Mouse (Mus musculus): ENCODE measurements around the gene Pnmt. TPM values are rescaled to one million over a fixed set of nuclear protein-coding genes. Genes with fewer than 3 reads are reported as not detected.

Gene Pnmt
- polyA plus RNA-seq (2017; shearing (Covaris generic)) = not detected

DNA sequence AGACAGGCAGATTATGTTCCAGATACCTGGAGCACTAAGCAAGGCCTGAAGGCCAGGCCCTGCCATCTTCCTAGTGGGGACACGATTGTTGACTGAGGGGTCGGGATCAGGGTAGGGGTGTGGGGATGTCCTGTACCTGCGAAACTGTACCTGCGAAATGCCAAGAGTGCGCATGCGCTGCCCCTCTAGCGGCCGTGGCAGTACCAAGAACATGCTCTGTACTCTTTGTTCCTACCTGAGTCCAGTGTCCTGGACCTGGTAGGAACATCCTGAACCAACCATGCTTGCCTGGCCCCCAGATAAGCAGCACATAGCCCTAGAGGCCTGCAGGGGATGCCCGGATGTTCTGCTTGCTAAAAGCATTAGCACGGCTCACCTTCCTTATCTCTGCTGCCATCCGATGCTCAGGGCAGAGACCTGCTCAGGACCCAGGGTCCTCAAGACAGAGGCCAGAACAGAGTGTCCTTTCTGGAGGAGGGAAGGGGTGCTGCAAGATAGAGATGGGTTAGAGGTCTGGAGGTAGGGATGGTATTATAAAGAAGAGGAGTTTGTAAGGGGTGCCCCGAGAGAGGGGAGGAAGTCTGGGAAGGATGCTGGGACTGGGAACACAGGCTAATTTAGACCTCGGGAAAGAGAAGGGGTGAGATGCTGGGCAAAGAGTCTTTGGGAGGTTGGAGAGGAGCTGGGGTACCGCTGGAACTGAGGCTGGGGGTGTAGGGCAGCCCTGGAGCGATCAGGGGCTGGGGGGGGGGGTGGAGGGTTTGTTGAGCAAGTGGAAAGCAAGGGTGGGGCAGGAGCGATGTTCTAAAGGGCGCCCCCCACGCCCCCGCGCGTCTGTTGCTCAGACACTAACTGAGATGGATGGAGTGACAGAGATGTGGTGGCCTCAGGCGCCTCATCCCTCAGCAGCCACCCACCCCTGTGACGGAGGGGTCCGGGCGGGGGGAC, at the start of gene Pnmt:
TSS of gene Pnmt (plus strand) at position 813 of the 948 bp plus-strand sequence.
- ATAC-seq = no peak

DNA sequence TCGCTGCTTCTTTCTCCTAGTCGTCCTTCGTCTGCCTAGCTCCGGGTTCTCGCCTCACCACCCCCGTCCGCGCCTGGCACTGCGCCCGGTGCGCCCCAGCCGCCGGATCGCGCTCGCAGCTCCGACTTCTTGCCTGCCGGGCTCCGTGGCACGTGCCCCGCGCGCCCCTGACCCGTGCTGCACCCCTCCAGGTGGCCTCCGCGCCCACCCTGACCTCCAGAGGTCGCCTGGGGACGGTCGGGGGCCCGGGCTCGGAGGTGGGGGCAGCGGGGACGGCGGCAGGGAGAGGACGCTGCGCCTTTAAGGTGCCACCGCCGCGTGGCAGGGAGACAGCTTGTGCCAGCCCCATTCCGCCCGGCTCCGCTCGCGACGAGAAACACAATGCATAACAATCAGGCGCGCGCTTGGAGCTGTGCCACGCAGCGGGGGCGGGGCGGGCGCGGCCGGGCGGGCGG, 47.7 kb upstream of the Pnmt start:
- ATAC-seq = no peak

- ATAC-seq = no peak
These were observed 47.2 kb upstream of the Pnmt start for GRCm38 (mm10) chr11:98339071-98339501.

GRCm38 (mm10) chr11:98339679-98340287, 46.5 kb upstream of the Pnmt start:
- ATAC-seq = no peak

DNA sequence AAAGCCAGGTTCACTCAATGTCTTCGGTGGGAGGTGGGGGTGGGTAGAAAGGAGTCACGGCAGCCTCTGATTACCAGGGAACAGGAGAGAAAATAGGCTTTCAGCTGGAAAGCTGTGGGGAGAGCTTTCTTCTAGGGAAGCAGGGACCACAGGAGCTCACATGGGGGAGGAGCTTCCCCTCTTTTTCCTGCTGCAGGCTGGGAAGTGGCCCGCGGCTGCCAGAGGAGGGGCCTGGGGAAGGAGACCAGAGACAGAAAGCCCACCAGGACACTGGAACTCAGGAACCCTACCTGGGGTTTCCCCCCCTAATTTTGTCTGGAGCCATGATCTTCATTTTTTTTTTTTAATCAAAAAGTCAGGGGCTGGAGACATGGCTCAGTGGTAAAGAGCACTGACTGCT, 45.7 kb upstream of the Pnmt start:
- ATAC-seq = no peak

DNA sequence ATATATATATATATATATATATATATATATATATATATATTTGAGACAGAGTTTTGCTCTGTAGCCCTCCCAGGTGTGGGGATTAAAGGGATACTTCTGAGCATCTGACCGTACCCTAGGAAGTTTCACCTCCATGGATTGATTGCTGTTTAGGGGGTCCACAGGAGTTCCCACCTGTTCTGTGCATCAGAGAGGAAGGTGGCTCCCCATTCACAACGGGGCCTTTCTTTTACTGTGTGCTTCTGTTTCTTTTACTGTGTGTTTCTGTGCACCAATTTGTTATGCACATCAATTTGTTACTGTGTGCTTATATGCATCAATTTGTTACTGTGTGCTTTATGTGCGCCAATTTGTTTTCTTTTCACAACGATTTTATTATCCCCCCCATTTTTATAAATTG, 45.1 kb upstream of the Pnmt start:
- ATAC-seq = no peak

GRCm38 (mm10) chr11:98342000-98342945, 44.0 kb upstream of the Pnmt start:
- ATAC-seq = peak; percentile 79

- ATAC-seq = no peak
These were observed 41.0 kb upstream of the Pnmt start for GRCm38 (mm10) chr11:98345253-98345652.

DNA sequence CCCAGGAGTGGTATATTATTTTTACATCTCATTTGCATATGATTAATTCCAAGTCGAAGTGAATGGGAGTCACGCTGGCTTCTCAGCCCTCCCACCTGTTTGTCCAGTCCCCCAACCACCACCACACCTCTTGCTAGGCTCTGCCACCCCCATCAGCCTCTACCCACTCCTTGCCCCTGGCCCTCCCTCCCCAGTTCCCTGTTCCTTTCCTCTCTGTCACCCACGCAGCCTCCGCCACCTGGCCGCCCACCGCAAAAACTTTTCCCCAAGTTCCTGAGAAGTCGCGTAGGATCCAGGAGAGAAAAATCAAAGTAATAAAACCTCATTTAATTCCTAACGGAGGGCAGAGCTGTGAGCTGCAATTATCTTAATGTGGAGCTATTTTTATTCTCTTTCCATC, 40.1 kb upstream of the Pnmt start:
- ATAC-seq = no peak

DNA sequence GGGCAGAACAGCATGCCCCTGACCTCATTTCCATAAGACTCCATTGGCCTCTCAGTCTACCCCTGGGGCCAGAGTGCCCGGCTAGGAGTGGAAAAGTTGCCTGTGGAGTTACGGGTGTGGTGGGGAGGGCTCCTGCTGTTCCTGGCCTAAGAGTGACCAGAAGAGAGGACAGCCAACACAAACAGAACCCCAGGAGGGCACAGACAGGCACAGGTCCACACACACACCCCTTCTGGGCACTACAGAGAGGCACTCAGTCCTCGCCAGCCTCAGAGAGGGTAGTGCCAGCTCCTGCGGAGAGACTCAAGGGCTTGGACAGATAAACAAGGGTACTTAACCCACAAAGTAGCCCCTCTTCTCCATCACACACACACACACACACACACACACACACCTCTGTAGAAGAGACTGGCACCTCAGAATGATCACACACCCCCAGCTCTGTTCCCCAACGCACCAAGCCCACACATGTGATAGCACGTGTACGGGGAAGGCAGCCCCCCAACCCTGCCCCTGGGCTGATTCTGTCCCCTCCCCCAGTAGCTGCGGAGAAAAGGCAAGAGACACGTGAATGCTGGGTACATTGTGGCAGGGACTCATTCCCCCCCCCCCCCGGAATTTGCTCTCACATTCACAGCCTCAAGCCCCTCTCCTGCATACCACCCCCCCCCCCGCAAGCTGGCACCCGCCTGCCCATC, 38.7 kb upstream of the Pnmt start:
- ATAC-seq = no peak

DNA sequence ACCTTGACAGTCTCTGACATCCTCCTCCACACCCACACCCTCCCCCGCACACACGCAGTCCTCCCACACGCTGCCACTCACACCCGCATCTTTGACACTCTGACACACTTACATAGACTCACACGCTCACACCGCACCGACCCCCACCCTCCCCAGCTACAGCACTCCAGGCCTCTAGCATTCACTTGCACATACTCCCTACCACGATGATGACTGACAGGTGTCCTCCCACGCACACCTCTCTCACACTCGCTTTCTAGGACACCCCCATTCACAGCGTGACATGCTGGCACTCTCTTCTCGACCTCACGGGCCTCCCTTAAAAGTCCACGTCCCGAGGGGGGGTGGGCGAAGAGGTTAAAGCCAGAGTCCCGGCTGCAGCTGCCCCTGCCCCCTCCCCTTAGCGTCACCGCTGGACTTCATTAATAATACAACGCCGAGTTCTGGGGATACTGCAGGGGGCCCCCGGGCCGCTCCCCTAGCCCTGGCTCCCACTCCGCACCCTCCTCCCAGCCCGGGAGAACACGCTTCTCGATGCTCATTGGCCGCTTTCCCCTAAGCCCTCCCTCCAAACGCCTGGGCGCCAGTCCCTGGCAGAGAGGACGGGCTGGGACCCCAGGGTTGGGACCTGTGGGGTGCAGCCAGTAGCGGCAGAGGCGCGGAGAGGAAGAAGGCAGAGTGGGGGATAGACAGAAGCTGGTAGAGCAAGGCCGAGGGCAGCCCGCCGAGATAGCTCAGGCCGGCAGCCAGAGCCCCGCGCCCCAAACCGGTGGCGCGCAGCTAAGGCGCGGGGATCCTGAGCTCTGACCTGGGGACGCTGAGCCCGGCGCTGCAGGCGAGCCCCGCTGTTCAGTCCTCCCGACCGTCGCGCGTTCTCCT, 37.9 kb upstream of the Pnmt start, which contains the start of gene Ppp1r1b:
TSS of gene Ppp1r1b (plus strand) at position 322 of the 879 bp plus-strand sequence.
- ATAC-seq = peak; percentile 65

DNA sequence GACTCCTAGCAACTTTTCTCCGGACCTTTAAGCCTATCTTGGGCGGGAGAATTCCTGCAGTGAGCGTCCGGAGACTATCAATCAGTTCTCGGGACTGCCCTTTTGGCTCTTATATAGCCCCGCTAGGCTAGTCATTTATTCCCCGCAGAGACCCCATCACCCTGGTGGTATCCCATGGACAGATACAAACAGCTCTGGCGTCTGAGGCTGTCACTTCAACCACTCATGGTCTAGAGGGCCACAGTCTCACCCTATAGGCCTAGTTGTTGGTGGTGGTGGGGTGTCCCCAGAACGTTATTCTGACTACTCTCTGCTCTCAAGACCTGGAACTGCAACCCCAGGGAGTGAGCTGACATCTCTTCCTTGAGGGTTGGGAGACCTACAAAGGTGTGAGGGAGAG, 36.9 kb upstream of the Pnmt start:
- no peak for ATAC-seq

GRCm38 (mm10) chr11:98352272-98352990, 33.8 kb upstream of the Pnmt start:
- no peak for ATAC-seq

DNA sequence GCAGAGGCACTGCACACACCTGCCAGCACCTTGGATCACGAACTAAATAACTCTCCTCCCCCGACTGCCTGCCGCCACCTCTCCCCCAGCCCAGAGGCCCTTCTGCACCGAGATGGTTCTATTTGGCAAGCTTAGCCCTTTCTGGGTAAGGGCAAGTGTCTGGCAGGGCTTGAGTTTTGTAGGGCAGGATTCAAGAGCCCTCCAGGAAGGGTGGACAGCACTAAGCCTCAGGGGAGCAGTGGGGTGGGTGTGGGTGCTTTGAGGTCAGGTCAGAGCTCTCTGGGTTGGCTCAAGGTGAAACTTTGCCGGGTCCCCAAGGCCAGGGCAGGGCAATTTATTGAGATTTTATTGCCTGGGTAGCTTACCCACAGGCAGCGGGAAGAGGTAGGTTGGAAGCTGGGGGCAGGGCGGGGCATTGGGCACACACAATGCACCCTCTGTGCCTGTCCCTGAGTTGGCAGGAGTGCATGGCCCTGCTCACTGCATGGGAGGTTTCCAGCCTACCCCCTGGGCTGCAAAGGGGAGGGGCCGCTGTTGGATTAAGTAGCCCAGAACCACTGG, 32.5 kb upstream of the Pnmt start:
- ATAC-seq = no peak

DNA sequence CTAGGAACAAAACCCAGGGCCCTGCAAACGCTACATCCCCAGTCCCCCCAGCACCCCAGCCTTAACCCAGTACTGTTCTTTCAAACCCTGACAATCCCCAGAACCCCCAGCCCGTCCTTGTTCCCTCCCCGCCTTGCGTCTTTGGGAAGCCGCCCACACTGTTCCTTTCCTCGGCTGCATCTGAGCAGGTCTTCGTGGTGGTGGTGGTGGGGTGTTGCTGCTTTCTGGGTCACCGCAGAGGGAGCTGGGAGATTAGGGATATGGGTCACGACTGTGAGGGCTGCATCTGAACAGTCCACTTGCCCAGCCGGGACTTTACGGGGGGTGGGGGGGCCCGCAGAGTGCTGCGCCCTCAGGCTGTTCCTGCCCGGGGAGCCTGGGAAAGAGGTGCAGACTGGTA, 31.8 kb upstream of the Pnmt start:
- ATAC-seq = no peak

DNA sequence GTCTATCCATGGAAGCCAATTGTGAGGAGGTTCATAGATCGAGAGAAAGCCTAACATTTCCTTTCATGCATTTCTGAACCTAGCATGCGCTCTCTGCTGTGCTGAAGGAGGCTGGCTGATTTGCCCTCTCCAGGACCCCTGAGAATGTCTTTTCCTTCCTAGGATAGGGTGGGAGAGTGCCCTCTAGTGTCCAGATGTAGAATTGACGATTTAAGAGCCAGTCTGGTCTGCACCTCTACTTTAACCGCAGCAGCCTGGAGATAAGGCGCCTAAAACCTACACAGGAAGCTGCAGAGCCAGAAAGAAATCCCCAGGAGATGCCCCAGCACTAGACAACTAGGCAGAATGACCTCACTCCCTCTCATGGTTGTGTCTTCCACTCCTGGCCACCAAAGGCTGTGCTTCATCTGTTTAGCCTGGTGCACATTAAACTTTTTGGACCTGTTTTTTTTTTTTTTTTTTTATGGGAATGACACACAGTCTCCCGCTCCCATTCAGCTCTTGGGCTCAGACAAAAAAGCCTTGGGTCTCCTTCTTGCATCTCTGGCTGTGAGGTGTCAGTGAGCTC, 30.4 kb upstream of the Pnmt start:
- ATAC-seq = peak; percentile 63

- ATAC-seq = no peak
These were observed 29.4 kb upstream of the Pnmt start for GRCm38 (mm10) chr11:98356625-98357394.

GRCm38 (mm10) chr11:98357396-98358160, 28.7 kb upstream of the Pnmt start:
- peak; percentile 32 for ATAC-seq
